Mouse (Mus musculus) liver, embryonic 11.5 days (tissue): ENCODE results near the gene Zdhhc17. TPM values are rescaled to one million over a fixed set of nuclear protein-coding genes. Genes with fewer than 3 reads are reported as not detected.

Experiments used
- ATAC-seq: fragments of 200-750 bp; cut with Nextera tagmentation; replicated peaks from 2 replicates; pipeline ENCODE4 v1.8.0; 2017; ENCODE audit warnings: moderate number of reproducible peaks, mild to moderate bottlenecking, moderate TSS enrichment, moderate library complexity; ENCODE audit not compliant: low FRiP score
- DNase-seq: peaks from one replicate; pipeline ENCODE4 v3.0.0-alpha.2; 2017; ENCODE audit warnings: low spot score
- H3K27ac ChIP-seq: fragments of 300-500 bp; sonication (generic); 2 replicates; pipeline ENCODE4 v1.5.1; 2014; ENCODE audit warnings: mild to moderate bottlenecking, low read depth, low read length, control low read depth
- H3K27me3 ChIP-seq: fragments of 300-500 bp; sonication (generic); replicated peaks from 2 replicates; pipeline ENCODE4 v1.6.1; 2014; ENCODE audit warnings: low read length, mixed read lengths; ENCODE audit not compliant: control insufficient read depth, insufficient read depth
- H3K36me3 ChIP-seq: fragments of 300-500 bp; sonication (generic); 2 replicates; pipeline ENCODE4 v1.6.1; 2014; ENCODE audit warnings: mild to moderate bottlenecking, low read length, moderate library complexity, mixed read lengths; ENCODE audit not compliant: control insufficient read depth, insufficient read depth
- H3K4me1 ChIP-seq: fragments of 300-500 bp; sonication (generic); replicated peaks from 2 replicates; pipeline ENCODE4 v1.6.1; 2014; ENCODE audit warnings: low read length, mixed read lengths; ENCODE audit not compliant: control insufficient read depth, insufficient read depth
- H3K4me2 ChIP-seq: fragments of 300-500 bp; sonication (generic); 2 replicates; pipeline ENCODE4 v1.6.1; 2014; ENCODE audit warnings: mild to moderate bottlenecking, control low read depth, moderate library complexity
- H3K4me3 ChIP-seq: fragments of 300-500 bp; sonication (generic); 2 replicates; pipeline ENCODE4 v1.5.1; 2014; ENCODE audit warnings: low read depth, low read length, control low read depth
- H3K9ac ChIP-seq: fragments of 300-500 bp; sonication (generic); 2 replicates; pipeline ENCODE4 v1.6.1; 2014; ENCODE audit warnings: low read depth, low read length, control low read depth
- H3K9me3 ChIP-seq: fragments of 300-500 bp; sonication (generic); 2 replicates; pipeline ENCODE4 v1.6.1; 2016; ENCODE audit warnings: low read length, inconsistent platforms, mixed read lengths; ENCODE audit not compliant: control insufficient read depth
- WGBS: fragments of 180-500 bp; shearing (Covaris S2); extraction: QIAGEN DNeasy Blood & Tissue Kit; methylation state at CpG from one replicate; pipeline ENCODE4 v1.1.7; 2014; 5-methylcytosine and 5-hydroxymethylcytosine counted together
- polyA plus RNA-seq: library from polyadenylated mRNA; unstranded; fragments of >200 nt; fragmentation: Nextera tagmentation; extraction: Ambion mirVana; gene quantifications from 2 replicates; pipeline ENCODE4 v1.2.1, GENCODE M21; 2014

Zdhhc17 gene
- polyA plus RNA-seq, 1 experiment from 2014 or later, result 14.7 TPM

- H3K4me3 ChIP-seq, result peak overlapping the region; percentile 17; the same call in 1 of the 2 replicates
- WGBS, result 31% methylated on average over 20 of the region's 20 CpGs
- no peaks in the 10 kb centered on the region for H3K27me3 ChIP-seq
- H3K27ac ChIP-seq, result no peak overlapping the region
- no peak for DNase-seq
- no peak for ATAC-seq
- no peak overlapping the region for H3K9ac ChIP-seq
- no peaks in the 10 kb centered on the region for H3K36me3 ChIP-seq
- peak overlapping the region; percentile 53 for H3K4me2 ChIP-seq
- no peaks in the 10 kb centered on the region for H3K9me3 ChIP-seq
- H3K4me1 ChIP-seq, result no peaks in the 10 kb centered on the region
Observed at GRCm38 (mm10) chr10:111031511-111032365, 21.8 kb upstream of the Zdhhc17 start.

- WGBS, result 84% methylated on average over 2 of the region's 2 CpGs
- no peaks in the 10 kb centered on the region for H3K27me3 ChIP-seq
- no peak overlapping the region for H3K27ac ChIP-seq
- H3K4me1 ChIP-seq, result no peaks in the 10 kb centered on the region
- no peak for DNase-seq
- H3K36me3 ChIP-seq, result no peaks in the 10 kb centered on the region
- H3K4me3 ChIP-seq, result no peak overlapping the region
- ATAC-seq, result no peak
- H3K9me3 ChIP-seq, result no peaks in the 10 kb centered on the region
- no peak overlapping the region for H3K4me2 ChIP-seq
- H3K9ac ChIP-seq, result no peak overlapping the region
Observed at GRCm38 (mm10) chr10:111030845-111031244, 20.9 kb upstream of the Zdhhc17 start.

GRCm38 (mm10) chr10:111026106-111026505 is 16.2 kb upstream of the Zdhhc17 start:
- H3K9me3 ChIP-seq, result no peaks in the 10 kb centered on the region
- no peaks in the 10 kb centered on the region for H3K27me3 ChIP-seq
- H3K4me2 ChIP-seq, result no peak overlapping the region
- no peak for ATAC-seq
- WGBS, result 82% methylated on average over 6 of the region's 6 CpGs
- no peaks in the 10 kb centered on the region for H3K4me1 ChIP-seq
- H3K27ac ChIP-seq, result no peak overlapping the region
- DNase-seq, result no peak
- H3K36me3 ChIP-seq, result no peaks in the 10 kb centered on the region
- no peak overlapping the region for H3K9ac ChIP-seq
- no peak overlapping the region for H3K4me3 ChIP-seq

- Histone ChIP-seq H3K36me3 (no peaks in the 10 kb centered on the region), H3K4me3 (no peak overlapping the region), H3K9ac (no peak overlapping the region), H3K4me1 (no peaks in the 10 kb centered on the region), H3K9me3 (no peaks in the 10 kb centered on the region), H3K4me2 (no peak overlapping the region), H3K27me3 (no peaks in the 10 kb centered on the region), H3K27ac (no peak overlapping the region)
- 88% methylated on average over 4 of the region's 4 CpGs for WGBS
- DNase-seq, result no peak
- ATAC-seq, result no peak
Observed at GRCm38 (mm10) chr10:111024746-111025145, 14.8 kb upstream of the Zdhhc17 start.

GRCm38 (mm10) chr10:111014476-111014875 is 4.5 kb upstream of the Zdhhc17 start:
- Histone ChIP-seq H3K27ac (no peak overlapping the region), H3K4me2 (no peak overlapping the region), H3K36me3 (no peaks in the 10 kb centered on the region), H3K9ac (no peak overlapping the region), H3K9me3 (no peaks in the 10 kb centered on the region; the same call in 1 of the 2 replicates), H3K4me3 (no peak overlapping the region), H3K4me1 (no peaks in the 10 kb centered on the region), H3K27me3 (no peaks in the 10 kb centered on the region)
- 80% methylated on average over 17 of the region's 17 CpGs for WGBS
- DNase-seq (no peak), ATAC-seq (no peak)

- Histone ChIP-seq H3K4me2 (no peak overlapping the region), H3K27me3 (no peaks in the 10 kb centered on the region), H3K27ac (no peak overlapping the region), H3K4me3 (no peak overlapping the region), H3K9ac (no peak overlapping the region), H3K36me3 (no peaks in the 10 kb centered on the region), H3K9me3 (no peaks in the 10 kb centered on the region; the same call in 1 of the 2 replicates), H3K4me1 (no peaks in the 10 kb centered on the region; the same call in 1 of the 2 replicates)
- ATAC-seq (no peak), DNase-seq (no peak)
- 93% methylated on average over 3 of the region's 3 CpGs for WGBS
Observed at GRCm38 (mm10) chr10:111013265-111013664, 3.3 kb upstream of the Zdhhc17 start.

- H3K4me2 ChIP-seq, result no peak overlapping the region; the same call in 1 of the 2 replicates
- no peak overlapping the region for H3K9ac ChIP-seq
- WGBS, result 59% methylated on average over 5 of the region's 5 CpGs
- DNase-seq, result no peak
- ATAC-seq, result no peak
- H3K4me1 ChIP-seq, result no peaks in the 10 kb centered on the region; the same call in none of the 2 replicates
- H3K27ac ChIP-seq, result no peak overlapping the region
- H3K27me3 ChIP-seq, result no peaks in the 10 kb centered on the region
- H3K4me3 ChIP-seq, result no peak overlapping the region
- no peaks in the 10 kb centered on the region for H3K36me3 ChIP-seq
- H3K9me3 ChIP-seq, result no peaks in the 10 kb centered on the region; the same call in 1 of the 2 replicates
Observed at GRCm38 (mm10) chr10:111012496-111013038, 2.6 kb upstream of the Zdhhc17 start.

GRCm38 (mm10) chr10:111011226-111011765 is 1.4 kb upstream of the Zdhhc17 start:
- no peak for ATAC-seq
- Histone ChIP-seq H3K9me3 (no peaks in the 10 kb centered on the region), H3K9ac (peak overlapping the region; percentile 93), H3K36me3 (no peaks in the 10 kb centered on the region), H3K4me3 (peak overlapping the region; percentile 85), H3K4me1 (peaks cover 6% of the 10 kb centered on the region), H3K27me3 (no peaks in the 10 kb centered on the region), H3K4me2 (peak overlapping the region; percentile 96), H3K27ac (no peak overlapping the region)
- no peak for DNase-seq
- WGBS, result 5% methylated on average over 14 of the region's 14 CpGs
